Mouse (Mus musculus): ENCODE measurements around the gene Ncl.
A peak's percentile ranks its signal among the peaks of the same experiment; 100 is the strongest.
"Not testable (repeated sequence)": the region's sequence is repeated elsewhere in the genome, so short reads cannot be mapped to it uniquely, and the experiment has no call there.

The Ncl gene

GRCm38 (mm10) chr1:86359798-86360179, 589 bp upstream of the Ncl start:
- no peak for DNase-seq (ENCODE audit: low spot score)

- DNase-seq (ENCODE audit: low spot score), result no peak
These were observed 833 bp downstream of the Ncl start for GRCm38 (mm10) chr1:86358229-86358905.

GRCm38 (mm10) chr1:86354186-86354585, 5.0 kb downstream of the Ncl start:
- no peak for DNase-seq (ENCODE audit: low spot score)

- no peak for DNase-seq (ENCODE audit: low spot score)
These were observed 8.6 kb downstream of the Ncl start for GRCm38 (mm10) chr1:86350576-86350975.

- DNase-seq (ENCODE audit: low spot score), result no peak
These were observed 9.5 kb downstream of the Ncl start for GRCm38 (mm10) chr1:86349696-86350095.

GRCm38 (mm10) chr1:86349201-86349600, 10.0 kb downstream of the Ncl start:
- no peak for DNase-seq (ENCODE audit: low spot score)

- DNase-seq (ENCODE audit: low spot score), result no peak
These were observed 10.4 kb downstream of the Ncl start for GRCm38 (mm10) chr1:86348801-86349200.

GRCm38 (mm10) chr1:86348083-86348482, 11.1 kb downstream of the Ncl start:
- DNase-seq (ENCODE audit: low spot score), result no peak

- no peak for DNase-seq (ENCODE audit: low spot score)
These were observed 11.5 kb downstream of the Ncl start for GRCm38 (mm10) chr1:86347716-86348045.

- no peak for DNase-seq (ENCODE audit: low spot score)
These were observed 12.1 kb downstream of the Ncl start for GRCm38 (mm10) chr1:86346851-86347715.

GRCm38 (mm10) chr1:86345956-86346355, 13.2 kb downstream of the Ncl start:
- no peak for DNase-seq (ENCODE audit: low spot score)

- no peak for DNase-seq (ENCODE audit: low spot score)
These were observed 14.1 kb downstream of the Ncl start for GRCm38 (mm10) chr1:86345069-86345468.

GRCm38 (mm10) chr1:86343969-86344861, 15.0 kb downstream of the Ncl start:
- DNase-seq (ENCODE audit: low spot score), result no peak

GRCm38 (mm10) chr1:86343087-86343645, 16.0 kb downstream of the Ncl start:
- DNase-seq (ENCODE audit: low spot score), result no peak

GRCm38 (mm10) chr1:86342371-86342770, 16.8 kb downstream of the Ncl start:
- DNase-seq (ENCODE audit: low spot score), result no peak

GRCm38 (mm10) chr1:86341096-86341495, 18.1 kb downstream of the Ncl start:
- not testable (repeated sequence) for DNase-seq (ENCODE audit: low spot score)

- DNase-seq (ENCODE audit: low spot score), result peak; percentile 65
These were observed 19.9 kb downstream of the Ncl start for GRCm38 (mm10) chr1:86339156-86339812.

- no peak for DNase-seq (ENCODE audit: low spot score)
These were observed 22.9 kb downstream of the Ncl start for GRCm38 (mm10) chr1:86336330-86336729.

- DNase-seq (ENCODE audit: low spot score), result no peak
These were observed 38.3 kb downstream of the Ncl start for GRCm38 (mm10) chr1:86320822-86321413.

- DNase-seq (ENCODE audit: low spot score), result no peak
These were observed 45.5 kb downstream of the Ncl start for GRCm38 (mm10) chr1:86313772-86314125.

- DNase-seq (ENCODE audit: low spot score), result no peak
These were observed 46.0 kb downstream of the Ncl start for GRCm38 (mm10) chr1:86313096-86313771.
